Mouse (Mus musculus) frontal cortex, postnatal 10 days (tissue): Measurements from ENCODE around the gene Add3.
A peak's percentile ranks its signal among the peaks of the same experiment; 100 is the strongest.

Experiments used
- DNase-seq, 2 experiments: peaks; one replicate each; pipeline ENCODE4 v3.0.0; 2022; ENCODE audit warnings: low spot score in 2 of 2, mixed read lengths in 1 of 2

Gene Add3

DNA sequence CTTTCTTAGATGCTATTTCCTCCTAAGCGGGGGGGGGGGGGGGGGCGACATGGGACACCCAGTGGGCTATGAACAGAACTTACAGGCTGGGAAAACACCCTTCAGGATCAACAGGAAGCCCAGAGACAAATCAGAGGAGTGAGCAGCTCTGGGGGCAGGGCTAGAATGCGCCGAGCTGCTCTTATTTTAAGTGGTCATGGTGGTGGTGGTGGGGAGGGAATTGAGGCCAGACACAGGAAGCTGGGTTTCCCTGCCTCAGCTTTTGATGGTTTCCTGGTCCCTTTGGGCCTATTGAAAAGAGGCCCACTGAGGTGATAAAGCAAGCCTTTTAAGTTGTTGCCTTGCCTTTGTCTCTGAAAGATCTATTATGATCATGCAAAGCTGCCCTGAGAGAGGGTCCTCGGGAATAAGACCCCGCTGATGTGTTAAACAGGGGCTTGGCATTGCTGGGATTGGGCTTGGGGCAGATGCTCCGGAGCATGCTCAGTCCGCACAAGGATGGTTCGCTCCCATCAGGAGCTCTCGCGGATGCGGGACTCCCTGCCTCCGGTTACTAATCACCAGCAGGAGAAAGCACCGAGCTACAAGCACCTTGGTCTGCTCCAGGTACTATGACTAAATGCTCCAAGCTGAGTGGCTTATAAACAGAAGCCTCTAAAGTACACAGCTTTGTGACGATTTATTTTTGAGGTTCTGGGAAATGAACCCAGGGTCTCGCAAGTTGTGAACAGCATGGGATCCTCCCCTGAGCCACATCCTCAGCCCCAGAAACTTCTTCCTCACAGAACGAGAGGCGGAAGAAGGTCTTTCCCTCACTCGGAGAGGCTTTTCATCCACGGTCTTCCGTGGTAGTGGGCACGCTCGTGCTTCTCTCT lies 123.9 kb downstream of the Add3 start:
- no peak for DNase-seq

DNA sequence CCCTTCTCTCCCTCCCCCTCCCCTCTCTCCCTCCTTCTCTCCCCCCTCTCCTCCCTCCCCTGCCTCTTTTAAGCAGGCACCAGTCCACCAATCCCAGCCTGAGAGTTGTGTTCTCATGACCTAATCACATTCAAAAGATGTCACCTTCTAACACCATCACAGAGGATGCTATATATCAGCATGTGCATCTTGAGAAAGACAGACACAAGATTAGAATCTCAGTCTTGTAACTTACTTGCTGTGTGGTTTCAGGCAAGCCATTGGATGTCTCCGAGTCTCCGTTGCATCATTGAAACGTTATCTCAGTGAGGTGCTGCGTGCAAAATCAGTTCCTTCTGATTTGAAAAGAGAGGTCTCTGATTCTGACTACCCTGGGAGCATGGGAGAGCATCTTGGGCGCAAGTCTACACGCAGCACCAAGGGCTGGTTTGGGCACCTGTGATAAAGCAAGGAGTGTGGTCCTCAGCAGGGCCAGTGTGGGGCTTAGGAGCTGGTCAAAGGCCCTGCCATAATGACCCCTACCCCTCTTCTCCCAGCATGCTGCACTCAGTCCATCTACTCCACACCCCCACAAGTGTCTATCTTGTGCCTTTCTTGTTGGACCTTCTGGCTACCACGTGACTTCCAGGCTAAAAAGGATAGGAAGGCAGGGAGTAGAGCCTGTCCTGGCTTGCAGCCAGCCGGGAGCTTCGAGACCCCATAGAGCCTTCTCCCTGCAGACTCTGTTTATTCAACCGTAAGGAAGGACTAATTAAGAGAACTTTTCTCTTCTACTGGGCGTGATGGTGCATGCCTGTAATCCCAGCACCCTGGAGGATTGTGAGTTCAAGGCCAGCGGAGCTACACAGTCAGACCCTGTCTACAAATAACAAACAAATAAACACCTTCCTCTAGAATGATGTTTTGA lies 124.8 kb downstream of the Add3 start:
- DNase-seq: no peak

DNA sequence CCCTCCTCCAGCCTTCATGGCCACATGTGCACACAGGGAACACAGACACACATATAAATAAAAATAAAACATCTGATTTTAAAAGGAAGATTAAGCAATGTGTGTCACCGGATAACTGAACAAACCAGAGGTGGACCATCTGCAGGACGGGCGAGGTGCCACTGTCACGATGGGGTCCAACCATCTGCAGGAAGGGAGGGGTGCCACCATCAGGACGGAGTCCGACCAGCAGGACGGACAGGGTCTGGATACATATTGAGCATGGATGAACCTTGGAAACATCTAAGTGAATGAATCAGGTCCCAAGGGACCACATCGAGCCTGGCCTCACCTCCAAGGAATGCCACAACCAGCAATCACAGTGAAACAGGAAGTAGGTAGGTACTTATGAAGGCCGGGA lies 127.1 kb downstream of the Add3 start:
- DNase-seq: no peak

DNA sequence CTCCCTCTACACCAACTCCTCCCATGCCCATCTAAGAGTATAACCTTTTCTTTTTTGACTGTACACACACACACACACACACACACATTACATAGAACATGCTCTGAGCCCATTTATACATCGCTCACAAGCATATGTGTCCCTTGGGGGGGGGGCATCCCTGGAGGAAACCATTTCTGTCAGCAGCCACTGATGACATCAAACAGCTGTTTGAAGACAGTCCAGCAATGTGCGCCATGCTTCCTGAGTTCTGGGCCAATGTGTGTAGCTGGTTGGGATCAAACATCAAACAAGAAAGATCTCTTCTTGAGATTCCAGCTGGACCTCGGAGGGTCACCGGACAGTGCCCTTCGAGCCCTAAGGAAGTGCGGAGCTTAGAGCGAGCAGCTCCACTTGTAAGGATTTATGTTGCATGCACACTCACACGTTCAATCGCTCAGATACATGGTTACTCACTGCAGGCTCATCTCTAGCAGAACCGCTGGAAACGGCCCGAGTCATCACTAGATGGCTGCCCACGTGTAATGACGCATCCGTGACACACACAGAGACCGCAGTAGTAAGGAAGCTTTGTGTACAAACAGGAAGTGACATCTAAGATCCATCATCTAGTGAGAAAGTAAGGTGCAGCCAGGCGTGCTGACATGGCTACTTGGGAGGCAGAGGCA lies 132.9 kb downstream of the Add3 start:
- DNase-seq: no peak

DNA sequence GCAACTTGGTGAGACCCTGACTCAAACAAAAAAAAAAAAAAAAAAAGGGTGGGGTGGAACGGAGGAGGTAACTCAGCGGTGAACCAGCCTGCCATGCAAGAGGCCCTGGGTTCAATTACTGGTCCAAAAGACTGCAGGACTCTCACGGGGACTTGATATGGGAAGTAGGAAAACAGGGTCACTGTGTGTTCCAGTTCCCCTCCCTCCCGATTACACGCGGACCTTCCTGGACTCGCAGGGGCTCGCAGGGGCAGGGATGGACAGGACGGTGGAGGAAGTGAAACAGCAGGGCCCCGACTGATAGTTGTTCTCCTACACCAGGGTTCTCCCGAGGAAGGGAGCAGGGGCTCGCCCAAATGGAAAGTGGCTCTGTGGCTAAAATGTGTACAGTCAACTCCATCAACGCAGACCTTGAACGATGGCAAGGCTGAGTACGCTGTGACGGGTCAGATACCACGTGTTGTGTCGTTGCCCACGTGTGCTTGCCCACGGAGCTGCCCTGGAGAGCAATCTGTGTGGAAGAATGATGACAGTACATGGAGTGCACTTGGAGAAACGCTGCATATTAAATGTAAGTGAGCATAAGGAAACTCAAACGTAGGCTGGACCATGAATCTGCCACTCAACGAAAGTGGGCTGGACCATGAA lies 133.7 kb downstream of the Add3 start:
- no peak for DNase-seq

DNA sequence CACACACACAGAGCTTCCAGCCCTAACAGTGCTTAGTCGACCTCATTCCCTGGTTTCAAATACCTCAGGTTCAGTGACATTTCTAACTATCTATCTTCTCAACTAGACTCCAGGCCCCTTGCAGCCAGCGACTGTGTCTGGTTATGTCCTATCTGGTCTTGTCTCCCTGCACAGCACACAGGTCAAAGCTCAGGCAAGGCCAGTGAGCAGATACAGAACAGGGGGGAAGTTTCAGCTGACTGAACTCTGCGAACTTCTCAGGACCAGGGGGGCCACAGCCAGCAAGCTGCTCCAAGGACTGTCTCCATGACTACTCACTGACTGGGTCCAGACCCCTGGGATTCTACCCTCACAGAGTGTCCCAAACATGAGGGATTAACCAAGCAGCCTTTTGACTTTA lies 135.0 kb downstream of the Add3 start:
- DNase-seq: no peak

DNA sequence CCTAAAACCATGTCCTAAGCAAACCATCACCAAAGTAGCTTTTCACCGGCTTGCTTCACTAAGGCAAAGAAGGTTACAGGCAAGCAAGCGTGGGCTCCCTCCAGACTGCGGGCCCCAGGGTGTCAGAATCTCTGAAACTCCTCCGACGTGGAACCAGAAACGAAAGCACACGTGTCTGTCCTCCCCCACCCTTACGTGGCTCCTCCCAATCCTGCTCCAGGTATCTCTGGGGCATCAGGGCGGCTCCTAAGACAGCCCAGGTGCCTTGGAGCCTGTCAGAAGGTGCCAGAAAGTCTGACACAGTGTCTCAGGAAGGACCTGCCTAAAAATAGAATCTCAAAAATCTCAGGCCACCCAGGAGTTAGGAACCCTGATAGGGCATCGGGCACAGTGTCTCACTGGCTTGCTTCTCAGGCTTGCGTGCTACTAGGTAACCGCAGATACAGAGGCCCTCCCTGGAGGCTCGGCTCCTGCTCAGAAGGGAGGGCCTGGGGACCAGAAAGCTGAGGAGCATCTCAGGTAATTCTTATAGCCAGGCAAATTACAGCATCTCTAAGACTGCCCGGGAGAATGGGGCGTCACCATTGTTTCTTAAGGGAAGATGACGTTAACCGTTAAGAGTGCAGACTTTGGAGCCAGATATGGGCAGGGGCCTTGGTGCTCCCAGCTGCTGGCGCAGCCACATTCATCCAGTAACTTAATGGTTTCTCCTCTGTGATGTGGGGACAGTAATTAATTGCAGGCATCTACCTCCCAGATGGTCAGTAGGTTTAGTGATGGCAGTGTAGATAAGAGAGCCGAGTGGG lies 136.9 kb downstream of the Add3 start:
- no peak for DNase-seq

DNA sequence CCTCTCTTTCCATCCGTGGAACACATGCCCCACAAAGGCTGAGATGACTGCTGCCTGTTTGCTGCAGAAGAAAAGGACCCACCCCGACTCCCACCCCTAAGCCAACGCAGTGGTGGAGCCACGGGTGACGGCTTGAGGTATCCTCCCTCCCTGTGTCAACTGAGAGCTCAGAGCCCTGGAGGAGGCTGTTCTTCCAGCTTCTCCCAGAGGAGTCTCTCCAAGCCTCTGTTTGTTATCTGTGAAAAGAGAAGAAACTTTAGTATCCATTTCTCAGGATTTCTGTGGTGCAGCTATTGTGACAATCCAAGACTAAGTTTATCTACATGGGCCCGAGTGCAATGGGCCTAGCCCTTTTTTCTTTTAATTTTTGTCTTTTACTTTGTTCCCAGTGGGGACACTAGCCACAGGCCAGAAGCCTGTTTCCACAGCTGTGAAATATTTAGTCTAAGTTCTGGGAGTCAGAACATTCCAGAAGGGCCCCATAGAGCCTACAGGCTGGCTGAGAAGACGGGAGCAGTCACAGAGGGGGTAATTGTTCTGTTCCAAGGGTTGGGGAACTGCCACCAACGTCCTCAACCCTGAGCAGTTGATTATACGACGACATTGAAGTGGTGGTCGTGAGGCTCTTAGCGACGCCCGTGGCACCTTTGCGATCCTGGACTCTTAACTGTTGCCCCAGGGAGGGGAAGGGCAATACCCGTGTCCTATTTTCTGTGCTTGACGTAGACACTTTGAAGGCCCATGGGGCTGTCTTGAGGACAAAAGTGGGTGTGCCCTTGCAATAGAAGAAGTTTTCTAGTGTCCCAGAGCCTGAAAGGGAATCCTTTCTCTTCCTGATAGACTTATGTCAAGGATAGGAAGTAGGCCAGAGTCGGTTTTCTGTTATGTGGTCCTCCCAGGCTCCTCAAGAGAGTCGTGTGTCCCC lies 138.5 kb downstream of the Add3 start:
- DNase-seq: no peak

DNA sequence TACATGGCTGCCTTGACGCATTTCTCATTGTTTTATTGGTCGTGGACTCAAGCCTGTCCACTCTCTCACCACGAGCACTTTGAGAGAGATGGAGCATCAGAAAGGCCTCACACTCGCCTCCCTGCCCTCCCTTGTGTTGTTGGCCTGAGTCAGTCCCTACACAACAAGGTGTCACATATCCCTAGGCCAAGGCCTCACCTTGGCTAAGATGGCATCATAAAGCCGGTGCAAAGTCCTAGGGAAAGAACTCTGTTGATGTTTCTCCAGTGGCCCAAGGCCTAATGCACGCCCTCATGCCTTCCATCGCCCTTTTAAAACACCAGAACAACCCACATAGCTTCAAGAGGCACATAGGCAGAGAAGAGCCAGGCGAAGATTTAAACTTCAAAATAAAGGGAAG lies 140.0 kb downstream of the Add3 start:
- no peak for DNase-seq

DNA sequence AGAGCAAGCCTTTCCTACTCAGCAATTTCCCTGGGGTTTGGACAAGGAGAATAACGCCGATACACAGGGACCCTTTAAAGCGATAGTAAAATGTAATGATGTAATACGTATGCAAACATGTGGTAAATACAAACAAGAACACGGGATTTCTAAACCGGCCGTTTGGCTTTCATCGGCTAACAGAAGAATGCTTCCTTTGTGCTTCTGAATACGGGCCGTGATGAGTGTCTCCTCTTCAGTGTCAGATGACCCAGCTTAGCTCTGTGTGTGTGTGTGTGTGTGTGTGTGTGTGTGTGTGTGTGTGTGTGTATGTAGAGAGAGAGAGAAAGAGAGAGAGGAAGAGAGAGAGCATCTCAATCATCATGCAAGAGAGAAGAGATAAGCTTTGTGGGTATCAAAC lies 142.3 kb downstream of the Add3 start:
- no peak for DNase-seq

DNA sequence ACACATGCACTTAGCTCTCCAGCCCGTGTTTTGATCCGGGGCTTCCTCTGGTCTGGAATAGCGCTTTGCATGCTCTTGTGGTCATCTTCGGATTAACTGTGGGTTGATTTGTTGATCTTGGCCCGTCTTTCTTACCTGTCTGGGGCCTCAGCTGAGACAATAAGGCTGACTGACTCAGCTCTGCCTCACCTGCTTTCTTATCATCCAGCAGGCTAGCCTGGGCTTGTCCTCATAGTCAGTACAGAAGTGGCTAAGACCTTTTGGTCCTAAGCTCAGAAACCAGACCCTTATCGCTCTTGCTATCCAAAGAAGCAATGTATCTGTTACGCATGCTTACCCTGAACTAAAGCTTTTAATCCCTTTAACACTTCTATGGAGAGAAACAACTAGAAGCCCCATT lies 143.5 kb downstream of the Add3 start:
- DNase-seq: no peak

DNA sequence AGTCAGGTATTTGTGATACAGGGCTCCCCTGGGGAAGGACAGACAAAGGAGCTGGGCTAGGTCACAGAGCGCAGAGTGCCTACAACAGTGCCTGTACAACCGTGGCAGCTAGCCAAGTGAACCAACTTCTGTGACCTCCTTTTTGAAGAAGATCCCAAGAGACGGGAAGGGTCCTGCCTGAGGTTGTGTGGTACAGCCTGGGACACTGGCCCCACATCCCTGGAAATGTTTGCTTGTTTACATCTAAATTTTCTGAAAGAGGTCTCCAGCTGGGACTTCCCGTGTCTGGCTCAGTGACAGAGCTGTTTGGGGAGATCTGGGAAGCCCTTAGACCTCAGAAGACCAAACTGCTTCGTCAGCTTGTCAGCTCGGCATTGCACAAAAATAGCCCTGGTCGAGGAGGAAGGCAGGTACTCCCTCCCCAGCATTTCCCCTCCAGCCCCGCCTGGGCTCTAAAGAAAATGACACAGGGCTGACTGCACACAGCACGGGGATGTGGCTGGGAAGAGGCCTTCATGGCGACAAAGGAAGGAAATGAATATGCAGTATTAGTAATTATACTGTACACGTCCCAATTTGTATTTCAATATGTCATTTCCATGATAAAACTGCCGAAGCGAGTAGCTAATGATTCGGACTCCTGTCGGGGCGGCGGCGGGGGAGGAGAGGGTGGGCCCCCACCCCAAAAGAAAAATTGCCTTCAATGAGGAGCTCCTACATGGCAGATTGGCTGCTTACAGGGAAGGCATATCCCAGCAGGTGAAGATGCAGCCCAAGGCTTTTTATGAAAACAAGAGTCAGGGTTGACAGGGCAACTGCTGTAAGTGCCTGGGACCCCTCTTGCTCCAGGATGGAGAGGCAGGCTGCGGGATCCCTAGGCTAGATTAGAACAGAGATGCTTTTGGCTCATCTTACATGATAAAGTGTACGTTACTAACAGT lies 144.3 kb downstream of the Add3 start:
- DNase-seq: peak; percentile 30 to 37

DNA sequence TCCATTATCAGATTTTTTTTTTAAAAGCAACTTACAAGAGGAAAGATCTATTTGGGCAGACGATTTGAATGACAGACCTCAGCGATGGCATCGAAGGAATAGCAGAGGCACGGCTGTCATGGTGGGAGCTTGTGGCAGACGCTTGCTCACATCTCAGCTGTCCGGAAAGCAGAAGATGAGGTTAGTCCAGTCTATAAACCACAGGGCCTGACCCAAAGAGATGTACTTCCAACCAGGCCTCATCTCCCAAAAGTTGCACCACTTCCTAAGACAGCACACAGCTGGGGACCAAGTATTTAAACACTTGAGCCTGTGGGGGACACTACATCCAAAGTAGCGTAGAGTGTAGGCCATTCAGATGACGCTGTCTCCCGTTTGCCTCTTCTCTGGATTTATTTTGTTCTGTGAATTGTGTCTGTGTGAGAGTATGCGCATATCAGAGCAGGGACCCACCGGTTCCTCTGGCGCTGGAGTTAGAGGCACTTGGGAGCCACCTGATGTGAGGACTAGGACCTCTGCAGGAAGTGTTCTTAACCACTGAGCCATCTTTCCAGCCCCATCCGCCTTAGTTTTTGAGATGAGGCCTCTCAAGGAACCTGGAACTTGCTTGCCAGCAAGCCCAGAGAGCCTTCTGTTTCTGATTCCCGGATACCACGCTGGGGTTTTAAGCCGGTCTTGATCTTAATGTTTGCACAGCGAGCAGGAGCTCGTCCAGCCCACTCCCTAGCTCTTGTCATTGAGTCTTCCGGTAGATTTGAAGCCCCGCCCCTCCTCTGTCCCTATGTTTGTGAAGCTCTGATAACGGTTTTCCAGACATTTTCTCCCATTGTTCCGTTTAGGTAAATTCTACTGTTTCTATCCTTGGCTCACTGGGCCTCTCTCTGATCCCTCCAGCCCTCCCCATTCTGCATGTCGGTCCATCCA lies 156.3 kb downstream of the Add3 start:
- no peak for DNase-seq
